Mouse (Mus musculus) forebrain, embryonic 15.5 days (tissue): Measurements from ENCODE around the gene Gm5105. TPM values are rescaled to one million over a fixed set of nuclear protein-coding genes. Genes with fewer than 3 reads are reported as not detected.

Experiments used
- ATAC-seq: fragments of 200-750 bp; cut with Nextera tagmentation; replicated peaks from 2 replicates; pipeline ENCODE4 v1.8.0; 2017; ENCODE audit warnings: mild to moderate bottlenecking, moderate TSS enrichment, moderate library complexity
- H3K27ac ChIP-seq: fragments of 300-500 bp; sonication (generic); replicated peaks from 2 replicates; pipeline ENCODE4 v1.5.1; 2015; ENCODE audit warnings: mild to moderate bottlenecking, inconsistent platforms
- H3K27me3 ChIP-seq: fragments of 300-500 bp; sonication (generic); 2 replicates; pipeline ENCODE4 v1.6.1; 2015; ENCODE audit warnings: inconsistent platforms
- H3K36me3 ChIP-seq: fragments of 300-500 bp; sonication (generic); 2 replicates; pipeline ENCODE4 v1.6.1; 2015; ENCODE audit warnings: mild to moderate bottlenecking, inconsistent platforms
- H3K4me1 ChIP-seq: fragments of 300-500 bp; sonication (generic); 2 replicates; pipeline ENCODE4 v1.6.1; 2015; ENCODE audit warnings: inconsistent platforms
- H3K4me2 ChIP-seq: fragments of 300-500 bp; sonication (generic); replicated peaks from 2 replicates; pipeline ENCODE4 v1.6.1; 2015; ENCODE audit warnings: mild to moderate bottlenecking, inconsistent platforms
- H3K4me3 ChIP-seq: fragments of 300-500 bp; sonication (generic); 2 replicates; pipeline ENCODE4 v1.5.1; 2015; ENCODE audit warnings: mild to moderate bottlenecking, inconsistent platforms
- H3K9ac ChIP-seq: fragments of 300-500 bp; sonication (generic); replicated peaks from 2 replicates; pipeline ENCODE4 v1.6.1; 2015; ENCODE audit warnings: mild to moderate bottlenecking, inconsistent platforms
- H3K9me3 ChIP-seq: fragments of 300-500 bp; sonication (generic); 2 replicates; pipeline ENCODE4 v1.6.1; 2016; ENCODE audit warnings: inconsistent platforms
- WGBS: fragments of 180-500 bp; shearing (Covaris S2); methylation state at CpG from one replicate; pipeline ENCODE4 v1.1.7; 2015; ENCODE audit warnings: mixed read lengths; 5-methylcytosine and 5-hydroxymethylcytosine counted together
- polyA plus RNA-seq: library from polyadenylated mRNA; unstranded; fragments of >200 nt; fragmentation: Nextera tagmentation; extraction: Ambion mirVana; gene quantifications from 2 replicates; pipeline ENCODE4 v1.2.1, GENCODE M21; 2015

Gene Gm5105
- polyA plus RNA-seq, 1 experiment from 2014 or later, result 0.15 TPM

DNA sequence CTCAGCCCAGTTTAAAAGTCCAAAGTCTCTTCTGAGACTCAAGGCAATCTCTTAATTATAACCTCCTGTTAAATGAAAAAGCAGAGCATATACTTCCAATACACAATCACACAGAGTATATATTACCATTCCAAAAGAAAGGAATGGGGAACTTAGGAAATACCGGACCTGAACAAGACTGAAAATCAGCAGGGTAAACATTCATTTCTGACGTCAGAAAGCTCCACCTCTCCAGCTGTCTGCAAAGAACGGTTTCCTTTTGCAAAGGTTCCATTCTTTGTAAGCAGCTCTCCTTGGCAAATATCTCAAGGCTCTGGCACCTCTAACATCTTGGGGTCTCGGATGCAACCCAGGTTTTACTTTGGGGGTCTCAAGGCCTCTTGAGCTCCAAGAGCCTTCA lies 54.8 kb downstream of the Gm5105 start:
- Histone ChIP-seq H3K36me3 (no peaks in the 10 kb centered on the region), H3K27me3 (no peaks in the 10 kb centered on the region), H3K4me2 (no peak overlapping the region), H3K4me3 (no peak overlapping the region), H3K9ac (no peak overlapping the region), H3K27ac (no peak overlapping the region), H3K4me1 (no peaks in the 10 kb centered on the region), H3K9me3 (no peaks in the 10 kb centered on the region)
- WGBS, result 62% methylated on average over 4 of the region's 4 CpGs
- no peak for ATAC-seq

DNA sequence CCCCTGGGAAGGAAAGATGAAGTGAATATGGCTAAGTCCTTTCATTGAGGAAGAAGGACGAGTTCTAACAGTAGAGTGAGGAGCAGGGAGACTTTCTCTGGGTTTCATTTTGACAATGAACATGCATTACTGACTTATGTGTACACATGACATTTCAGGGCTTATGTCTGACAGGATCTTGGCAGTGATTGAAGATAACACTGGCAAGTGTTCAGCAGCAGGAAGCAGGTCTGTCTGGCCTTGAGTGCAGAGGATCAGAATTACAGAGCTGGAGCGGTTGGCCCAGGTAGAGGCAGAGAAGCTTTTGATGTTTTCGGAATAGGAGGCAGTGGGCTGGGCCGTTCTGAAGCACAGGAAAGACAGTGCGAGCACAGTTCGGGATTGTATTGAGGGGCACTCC lies 59.0 kb downstream of the Gm5105 start:
- no peak for ATAC-seq
- Histone ChIP-seq H3K9me3 (no peaks in the 10 kb centered on the region), H3K9ac (no peak overlapping the region), H3K4me3 (no peak overlapping the region), H3K4me2 (no peak overlapping the region), H3K27ac (no peak overlapping the region), H3K4me1 (no peaks in the 10 kb centered on the region), H3K36me3 (no peaks in the 10 kb centered on the region), H3K27me3 (no peaks in the 10 kb centered on the region)
- 73% methylated on average over 6 of the region's 6 CpGs for WGBS

DNA sequence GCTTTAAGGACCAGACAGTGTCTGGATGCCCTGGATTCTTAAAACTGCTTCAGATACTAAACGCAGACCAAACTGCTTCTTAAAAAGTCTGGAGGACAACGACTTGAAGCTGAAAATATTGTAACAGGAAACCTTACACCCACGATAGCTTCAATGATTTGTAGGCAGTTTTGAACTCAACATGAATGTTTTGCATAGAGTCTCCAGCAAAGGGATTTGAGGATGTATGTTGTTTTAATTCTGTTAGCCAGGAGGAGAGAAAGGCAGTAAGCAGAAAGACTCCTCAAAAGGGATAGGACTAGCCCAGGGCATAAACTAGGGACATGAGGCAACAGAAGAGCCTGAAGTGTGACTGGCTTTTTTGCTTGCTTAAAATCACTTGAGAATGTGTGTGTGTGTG lies 60.3 kb downstream of the Gm5105 start:
- no peaks in the 10 kb centered on the region for H3K27me3 ChIP-seq
- H3K4me2 ChIP-seq, result no peak overlapping the region
- H3K9me3 ChIP-seq, result no peaks in the 10 kb centered on the region
- H3K9ac ChIP-seq, result no peak overlapping the region
- no peak for ATAC-seq
- 90% methylated on average over 3 of the region's 3 CpGs for WGBS
- H3K36me3 ChIP-seq, result no peaks in the 10 kb centered on the region
- H3K27ac ChIP-seq, result no peak overlapping the region
- no peak overlapping the region for H3K4me3 ChIP-seq
- no peaks in the 10 kb centered on the region for H3K4me1 ChIP-seq

DNA sequence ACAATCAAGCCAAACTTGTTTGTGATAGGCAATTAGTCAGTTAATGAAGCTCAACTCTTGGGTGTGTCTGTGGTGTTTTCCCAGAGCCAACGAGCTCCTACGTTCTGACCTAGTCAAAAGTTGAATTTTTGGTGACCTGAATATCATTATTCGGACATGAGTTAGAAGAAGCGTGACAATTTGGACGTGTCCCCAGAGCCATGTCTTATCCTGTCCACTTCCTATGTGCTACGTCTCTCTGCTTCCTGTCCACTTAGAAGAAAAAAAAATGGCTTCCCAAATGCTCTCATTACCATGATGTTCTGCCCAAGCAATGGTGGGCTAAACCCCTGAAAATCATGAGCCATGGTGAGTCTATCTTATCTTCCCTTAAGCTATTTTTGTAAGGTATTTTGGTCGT lies 63.9 kb downstream of the Gm5105 start:
- WGBS, result 89% methylated on average over 7 of the region's 7 CpGs

DNA sequence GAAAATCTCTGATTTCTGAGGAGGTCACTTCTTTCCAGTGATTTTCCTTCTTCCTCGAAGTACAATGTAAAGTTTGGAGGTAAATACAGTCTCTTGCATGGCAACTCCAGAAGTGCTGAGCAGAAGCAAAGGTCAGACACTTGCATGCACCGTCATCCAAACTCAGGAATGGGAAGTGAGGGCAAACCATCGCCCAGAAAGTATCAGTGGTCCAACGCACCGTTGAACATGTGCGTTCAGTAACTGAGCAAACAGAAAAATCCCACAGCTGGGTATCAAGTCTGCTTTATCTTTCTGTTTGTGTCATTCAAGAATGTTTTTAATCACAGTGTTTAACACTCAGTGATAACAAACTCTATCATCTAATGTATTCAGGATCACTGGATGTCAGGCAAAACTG lies 64.6 kb downstream of the Gm5105 start:
- Histone ChIP-seq H3K4me1 (peaks cover 9% of the 10 kb centered on the region; the same call in 1 of the 2 replicates), H3K36me3 (no peaks in the 10 kb centered on the region), H3K27me3 (no peaks in the 10 kb centered on the region), H3K4me3 (no peak overlapping the region), H3K9ac (no peak overlapping the region), H3K9me3 (no peaks in the 10 kb centered on the region), H3K4me2 (no peak overlapping the region), H3K27ac (no peak overlapping the region)
- WGBS, result 85% methylated on average over 6 of the region's 6 CpGs
- ATAC-seq, result no peak

More for the DNA sequence above, 63.9 kb downstream of the Gm5105 start:
- no peak overlapping the region for H3K4me2 ChIP-seq
- no peak overlapping the region for H3K9ac ChIP-seq
- no peaks in the 10 kb centered on the region for H3K36me3 ChIP-seq
- no peak overlapping the region for H3K27ac ChIP-seq
- no peaks in the 10 kb centered on the region for H3K9me3 ChIP-seq
- peaks cover 9% of the 10 kb centered on the region; the same call in 1 of the 2 replicates for H3K4me1 ChIP-seq
- no peak for ATAC-seq
- no peak overlapping the region for H3K4me3 ChIP-seq
- no peaks in the 10 kb centered on the region for H3K27me3 ChIP-seq

DNA sequence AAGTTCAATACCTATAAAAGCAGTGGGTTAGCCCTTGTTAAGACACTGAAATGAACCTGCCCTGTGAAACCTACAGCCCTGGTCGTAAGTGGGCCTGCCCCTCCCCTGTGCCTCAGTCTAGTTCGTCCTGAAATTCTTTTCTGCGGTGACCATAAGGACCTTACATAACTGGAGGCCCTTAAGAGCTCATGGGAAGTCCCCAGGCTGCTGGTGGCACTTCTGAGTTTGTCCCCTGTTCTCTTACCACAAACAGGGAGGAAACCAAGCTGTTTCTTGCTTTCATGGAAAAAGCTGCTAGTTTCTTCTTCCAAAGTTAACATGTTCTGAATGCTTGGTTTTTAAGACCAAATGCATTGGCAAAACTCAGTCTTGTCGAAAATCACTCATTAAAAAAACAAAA lies 65.3 kb downstream of the Gm5105 start:
- Histone ChIP-seq H3K4me2 (no peak overlapping the region), H3K4me3 (no peak overlapping the region), H3K9ac (no peak overlapping the region), H3K36me3 (no peaks in the 10 kb centered on the region), H3K27ac (no peak overlapping the region), H3K9me3 (no peaks in the 10 kb centered on the region), H3K27me3 (no peaks in the 10 kb centered on the region), H3K4me1 (peaks cover 9% of the 10 kb centered on the region; the same call in 1 of the 2 replicates)
- WGBS, result 79% methylated on average over 4 of the region's 4 CpGs
- no peak for ATAC-seq

DNA sequence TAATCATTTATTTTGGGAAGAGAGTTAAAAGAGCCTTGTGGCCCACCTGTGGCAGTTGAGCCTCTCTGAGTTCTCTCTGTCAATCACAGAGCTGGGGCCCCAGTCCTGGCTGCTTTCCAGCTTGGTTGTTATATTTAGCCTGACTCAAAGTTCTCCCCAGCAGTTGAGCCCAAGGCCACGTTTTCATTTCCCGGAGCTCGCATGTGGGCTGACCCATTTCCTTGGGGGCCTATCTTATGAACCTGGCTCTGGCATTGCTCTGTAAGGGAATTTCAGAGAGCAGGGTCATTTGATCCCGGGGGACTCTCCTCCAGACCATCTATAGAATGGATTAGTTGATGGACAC lies 66.5 kb downstream of the Gm5105 start:
- 63% methylated on average over 4 of the region's 4 CpGs for WGBS
- Histone ChIP-seq H3K4me1 (peaks cover 9% of the 10 kb centered on the region; the same call in 1 of the 2 replicates), H3K36me3 (no peaks in the 10 kb centered on the region), H3K9ac (no peak overlapping the region), H3K27me3 (no peaks in the 10 kb centered on the region), H3K9me3 (no peaks in the 10 kb centered on the region), H3K27ac (no peak overlapping the region), H3K4me3 (no peak overlapping the region), H3K4me2 (no peak overlapping the region)
- no peak for ATAC-seq

DNA sequence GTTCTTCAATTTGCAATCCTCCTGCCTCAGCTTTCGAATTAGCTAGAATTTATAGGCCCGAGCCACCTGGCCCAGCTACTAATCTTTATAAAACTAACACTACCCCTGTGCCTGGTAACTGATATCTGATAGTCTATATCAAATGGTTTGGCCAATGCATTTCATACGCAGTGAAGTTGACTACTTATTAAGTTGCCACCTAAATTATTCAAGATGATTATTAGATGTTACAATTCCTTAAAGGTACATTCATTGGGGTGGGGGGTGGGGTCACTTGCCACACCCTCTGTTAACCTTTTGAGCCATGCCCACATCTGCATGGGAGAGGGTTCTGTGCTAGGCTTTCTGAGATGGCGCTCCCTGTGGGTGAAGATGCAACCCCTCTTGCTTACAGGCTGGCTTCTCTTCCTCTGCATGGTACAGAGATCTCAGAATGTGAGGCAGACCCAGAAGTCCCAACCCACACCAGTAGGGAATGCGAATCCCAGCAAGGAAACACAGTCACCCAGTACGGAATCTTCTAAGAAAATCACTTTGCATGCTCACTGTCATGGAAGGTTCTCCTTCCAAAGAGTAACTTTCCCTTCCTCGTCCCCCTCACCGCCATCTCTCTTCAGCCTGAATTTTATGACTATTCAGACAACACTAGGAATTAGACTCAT lies 67.0 kb downstream of the Gm5105 start:
- Histone ChIP-seq H3K4me1 (peaks cover 12% of the 10 kb centered on the region), H3K9me3 (no peaks in the 10 kb centered on the region), H3K4me2 (no peak overlapping the region), H3K27me3 (no peaks in the 10 kb centered on the region), H3K9ac (no peak overlapping the region), H3K27ac (no peak overlapping the region), H3K4me3 (no peak overlapping the region), H3K36me3 (no peaks in the 10 kb centered on the region)
- no peak for ATAC-seq
- 89% methylated on average over 8 of the region's 8 CpGs for WGBS

DNA sequence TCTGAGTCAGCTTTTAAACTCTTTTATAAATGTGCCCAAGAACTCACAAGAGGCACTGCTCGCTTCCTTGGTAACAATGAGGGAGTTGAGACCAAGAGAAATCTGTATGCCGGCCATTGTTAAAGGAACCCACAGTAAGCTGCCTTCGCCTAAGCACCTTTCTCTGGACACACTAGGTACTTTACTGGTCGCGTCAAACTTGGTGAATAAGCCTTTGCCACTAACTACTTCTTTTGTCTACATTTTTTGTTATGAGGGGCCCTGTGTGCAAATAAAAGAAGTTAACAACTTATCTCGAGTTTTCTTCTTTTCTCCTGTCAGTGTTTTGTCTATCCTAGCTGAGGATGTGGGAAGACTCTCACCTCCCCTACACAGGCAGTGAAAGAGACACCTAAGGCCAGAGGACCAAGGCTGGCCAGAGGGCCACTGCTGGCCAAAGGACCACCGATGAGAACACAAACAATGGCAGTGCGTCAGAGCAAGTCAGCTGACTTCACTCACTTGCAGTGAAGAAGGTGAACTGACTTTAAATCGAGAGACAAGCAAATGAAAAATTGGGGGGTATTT lies 67.9 kb downstream of the Gm5105 start:
- no peak for ATAC-seq
- Histone ChIP-seq H3K27ac (no peak overlapping the region), H3K9me3 (no peaks in the 10 kb centered on the region), H3K4me1 (peaks cover 16% of the 10 kb centered on the region), H3K36me3 (no peaks in the 10 kb centered on the region), H3K4me3 (no peak overlapping the region), H3K4me2 (no peak overlapping the region), H3K9ac (no peak overlapping the region), H3K27me3 (no peaks in the 10 kb centered on the region)
- WGBS, result 32% methylated on average over 9 of the region's 9 CpGs

Other genes with a start within 250 kb of the Gm5105 start
- gene H2afz, start 202.9 kb downstream of the Gm5105 start, polyA plus RNA-seq, result 1,422 and 1,532 TPM in 2 replicates
- 12.9 and 14.4 TPM in 2 replicates for gene Dnajb14, start 199.7 kb downstream of the Gm5105 start, polyA plus RNA-seq
- gene Lamtor3, start 148.9 kb downstream of the Gm5105 start, polyA plus RNA-seq, result 136 and 138 TPM in 2 replicates
- 3.7 and 4.3 TPM in 2 replicates for gene Dapp1, start 85.8 kb downstream of the Gm5105 start, polyA plus RNA-seq
- gene 1110002E22Rik, start 2.3 kb downstream of the Gm5105 start, polyA plus RNA-seq, result 0.14 and 0.22 TPM in 2 replicates
- gene Trmt10a, start 76.1 kb upstream of the Gm5105 start, polyA plus RNA-seq, result 7.0 and 7.5 TPM in 2 replicates
- gene Mttp, start 77.6 kb upstream of the Gm5105 start, polyA plus RNA-seq, result 8.6 and 8.7 TPM in 2 replicates
- not detected in 2 replicates for gene 4930579F01Rik, start 126.4 kb upstream of the Gm5105 start, polyA plus RNA-seq
- 0.15 and 1.1 TPM in 2 replicates for gene Adh7, start 150.4 kb upstream of the Gm5105 start, polyA plus RNA-seq
- 0.56 and 0.57 TPM in 2 replicates for gene Adh1, start 193.6 kb upstream of the Gm5105 start, polyA plus RNA-seq
- not detected in 2 replicates for gene Adh6a, start 245.9 kb upstream of the Gm5105 start, polyA plus RNA-seq